Mouse (Mus musculus): ENCODE measurements around the gene Tor1b. TPM values are rescaled to one million over a fixed set of nuclear protein-coding genes. Genes with fewer than 3 reads are reported as not detected.

Tor1b gene
- polyA plus RNA-seq, 1 experiment from 2014 or later, result 31.9 TPM

DNA sequence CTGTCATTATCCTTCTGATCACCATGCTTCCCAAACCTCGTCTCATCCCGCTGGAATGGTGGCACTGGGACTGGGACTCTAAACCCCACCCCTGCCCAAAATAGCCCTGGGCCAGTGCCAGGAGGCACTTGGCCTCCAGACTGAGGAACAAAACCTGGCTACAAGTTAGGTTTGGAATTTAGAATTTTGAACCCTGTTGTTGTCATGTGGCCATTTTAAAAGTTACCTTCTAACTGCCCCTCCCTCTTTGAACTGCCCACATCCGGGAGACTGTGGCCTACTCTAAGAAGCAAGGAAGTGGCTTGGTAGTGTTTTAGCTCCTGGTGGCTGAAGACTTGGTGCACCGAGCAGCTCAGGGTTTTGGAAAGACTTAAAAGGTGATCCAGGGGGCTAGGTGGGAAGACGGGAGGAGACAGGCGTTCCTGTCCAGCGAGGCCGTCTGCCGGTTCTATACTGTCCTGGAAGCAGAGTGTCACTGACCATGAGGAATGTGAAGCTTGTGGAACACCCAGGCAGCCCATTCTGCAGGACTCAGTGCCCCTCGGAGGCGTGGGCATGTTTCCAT, 42.8 kb downstream of the Tor1b start:
- H3K4me2 ChIP-seq (replicated peaks), result no peak overlapping the region
- no peaks in the 10 kb centered on the region for H3K4me1 ChIP-seq
- H3K4me3 ChIP-seq, result no peak overlapping the region
- H3K9me3 ChIP-seq, result no peaks in the 10 kb centered on the region
- no peaks in the 10 kb centered on the region for H3K36me3 ChIP-seq
- H3K27me3 ChIP-seq, result no peaks in the 10 kb centered on the region
- WGBS, result 73% methylated on average over 11 of the region's 11 CpGs
- ATAC-seq (ENCODE audit: insufficient number of reproducible peaks, insufficient read depth, low FRiP score, low TSS enrichment), result no peak
- no peak overlapping the region for H3K27ac ChIP-seq
- no peak overlapping the region for H3K9ac ChIP-seq

GRCm38 (mm10) chr2:30998443-30999260, 45.9 kb downstream of the Tor1b start:
- no peaks in the 10 kb centered on the region for H3K9me3 ChIP-seq
- H3K36me3 ChIP-seq, result peaks cover 17% of the 10 kb centered on the region; the same call in 1 of the 2 replicates
- no peak for ATAC-seq (ENCODE audit: insufficient number of reproducible peaks, insufficient read depth, low FRiP score, low TSS enrichment)
- no peak overlapping the region for H3K27ac ChIP-seq
- no peaks in the 10 kb centered on the region for H3K4me1 ChIP-seq
- H3K4me3 ChIP-seq, result no peak overlapping the region
- WGBS, result 72% methylated on average over 8 of the region's 8 CpGs
- H3K9ac ChIP-seq, result no peak overlapping the region
- no peak overlapping the region for H3K4me2 ChIP-seq (replicated peaks)
- no peaks in the 10 kb centered on the region for H3K27me3 ChIP-seq

DNA sequence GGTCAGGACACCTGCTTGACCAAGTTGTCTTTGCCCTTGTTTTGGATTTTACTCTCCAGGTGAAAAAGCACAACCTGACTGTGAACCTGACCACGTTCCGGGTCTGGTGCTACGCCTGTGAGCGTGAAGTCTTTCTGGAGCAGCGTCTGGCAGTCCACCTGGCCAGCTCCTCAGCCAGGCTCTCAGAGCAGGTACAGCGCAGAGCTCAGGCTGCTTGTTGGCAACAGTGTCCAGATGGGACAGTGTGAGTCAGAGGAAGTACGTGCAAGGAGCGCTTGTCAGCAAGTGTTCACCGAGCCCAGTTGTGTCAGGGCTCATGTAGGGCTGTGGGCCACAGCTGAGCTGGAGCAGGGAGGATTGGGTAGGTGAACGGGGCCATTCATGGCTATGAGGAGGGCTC, 50.1 kb downstream of the Tor1b start:
- no peak for ATAC-seq (ENCODE audit: insufficient number of reproducible peaks, insufficient read depth, low FRiP score, low TSS enrichment)
- no peaks in the 10 kb centered on the region for H3K9me3 ChIP-seq
- no peaks in the 10 kb centered on the region for H3K4me1 ChIP-seq
- no peak overlapping the region for H3K27ac ChIP-seq
- H3K9ac ChIP-seq, result no peak overlapping the region
- no peak overlapping the region for H3K4me3 ChIP-seq
- no peak overlapping the region for H3K4me2 ChIP-seq (replicated peaks)
- 90% methylated on average over 10 of the region's 10 CpGs for WGBS
- H3K36me3 ChIP-seq, result peaks cover 33% of the 10 kb centered on the region
- no peaks in the 10 kb centered on the region for H3K27me3 ChIP-seq

- H3K4me3 ChIP-seq, result no peak overlapping the region
- WGBS, result 77% methylated on average over 2 of the region's 2 CpGs
- no peaks in the 10 kb centered on the region for H3K4me1 ChIP-seq
- no peak overlapping the region for H3K27ac ChIP-seq
- no peaks in the 10 kb centered on the region for H3K27me3 ChIP-seq
- ATAC-seq (ENCODE audit: insufficient number of reproducible peaks, insufficient read depth, low FRiP score, low TSS enrichment), result no peak
- H3K36me3 ChIP-seq, result peaks cover 50% of the 10 kb centered on the region
- no peak overlapping the region for H3K4me2 ChIP-seq (replicated peaks)
- H3K9me3 ChIP-seq, result no peaks in the 10 kb centered on the region
- no peak overlapping the region for H3K9ac ChIP-seq
Observed at GRCm38 (mm10) chr2:31005453-31005852, 52.7 kb downstream of the Tor1b start.

- Histone ChIP-seq H3K9me3 (no peaks in the 10 kb centered on the region), H3K27ac (no peak overlapping the region), H3K9ac (no peak overlapping the region), H3K27me3 (no peaks in the 10 kb centered on the region), H3K4me2 (replicated peaks) (no peak overlapping the region), H3K36me3 (peaks cover 60% of the 10 kb centered on the region), H3K4me1 (no peaks in the 10 kb centered on the region), H3K4me3 (no peak overlapping the region)
- WGBS, result 85% methylated on average over 5 of the region's 5 CpGs
- no peak for ATAC-seq (ENCODE audit: insufficient number of reproducible peaks, insufficient read depth, low FRiP score, low TSS enrichment)
Observed at GRCm38 (mm10) chr2:31006434-31006833, 53.7 kb downstream of the Tor1b start.

- WGBS, result 82% methylated on average over 5 of the region's 5 CpGs
- no peak overlapping the region for H3K9ac ChIP-seq
- no peak overlapping the region for H3K27ac ChIP-seq
- no peaks in the 10 kb centered on the region for H3K9me3 ChIP-seq
- H3K27me3 ChIP-seq, result no peaks in the 10 kb centered on the region
- H3K4me1 ChIP-seq, result no peaks in the 10 kb centered on the region
- no peak for ATAC-seq (ENCODE audit: insufficient number of reproducible peaks, insufficient read depth, low FRiP score, low TSS enrichment)
- H3K4me3 ChIP-seq, result no peak overlapping the region
- H3K4me2 ChIP-seq (replicated peaks), result no peak overlapping the region
- peaks cover 62% of the 10 kb centered on the region for H3K36me3 ChIP-seq
Observed at GRCm38 (mm10) chr2:31007208-31007607, 54.4 kb downstream of the Tor1b start.

Other genes with a start within 250 kb of the Tor1b start
- 3.8 and 4.0 TPM in 2 replicates for gene 1700001O22Rik, start 149.3 kb upstream of the Tor1b start, polyA plus RNA-seq (2016; fragmentation: Nextera tagmentation; extraction: Ambion mirVana)
- gene Ntmt1, start 145.1 kb upstream of the Tor1b start, polyA plus RNA-seq (2016; fragmentation: Nextera tagmentation; extraction: Ambion mirVana), result 105 and 106 TPM in 2 replicates
- gene Asb6, start 122.6 kb upstream of the Tor1b start, polyA plus RNA-seq (2016; fragmentation: Nextera tagmentation; extraction: Ambion mirVana), result 40.0 and 41.8 TPM in 2 replicates
- 106 and 121 TPM in 2 replicates for gene Prrx2, start 118.0 kb upstream of the Tor1b start, polyA plus RNA-seq (2016; fragmentation: Nextera tagmentation; extraction: Ambion mirVana)
- 11.6 and 12.0 TPM in 2 replicates for gene Ptges, start 23.1 kb upstream of the Tor1b start, polyA plus RNA-seq (2016; fragmentation: Nextera tagmentation; extraction: Ambion mirVana)
- gene Tor1a, start 15.0 kb downstream of the Tor1b start, polyA plus RNA-seq (2016; fragmentation: Nextera tagmentation; extraction: Ambion mirVana), result 82.8 and 83.2 TPM in 2 replicates
- gene BC005624, start 29.2 kb downstream of the Tor1b start, polyA plus RNA-seq (2016; fragmentation: Nextera tagmentation; extraction: Ambion mirVana), result 62.0 and 62.1 TPM in 2 replicates
- gene Usp20, start 29.3 kb downstream of the Tor1b start, polyA plus RNA-seq (2016; fragmentation: Nextera tagmentation; extraction: Ambion mirVana), result 24.5 and 25.3 TPM in 2 replicates
- 24.0 and 26.3 TPM in 2 replicates for gene Fnbp1, start 189.0 kb downstream of the Tor1b start, polyA plus RNA-seq (2016; fragmentation: Nextera tagmentation; extraction: Ambion mirVana)
- gene Gpr107, start 199.4 kb downstream of the Tor1b start, polyA plus RNA-seq (2016; fragmentation: Nextera tagmentation; extraction: Ambion mirVana), result 37.5 and 41.1 TPM in 2 replicates

Data from embryonic facial prominence, embryonic 12.5 days (tissue).